Mouse (Mus musculus) ES-Bruce4 (cell line): ENCODE results near the gene Entpd7.

Source experiments
- CTCF ChIP-seq: IDR thresholded peaks from one replicate; pipeline ENCODE4 v1.8.1; 2011; ENCODE audit warnings: low read depth, low read length
- POLR2A ChIP-seq: IDR thresholded peaks from one replicate; pipeline ENCODE4 v1.8.1; 2011; ENCODE audit warnings: low read length; ENCODE audit not compliant: insufficient read depth

DNA sequence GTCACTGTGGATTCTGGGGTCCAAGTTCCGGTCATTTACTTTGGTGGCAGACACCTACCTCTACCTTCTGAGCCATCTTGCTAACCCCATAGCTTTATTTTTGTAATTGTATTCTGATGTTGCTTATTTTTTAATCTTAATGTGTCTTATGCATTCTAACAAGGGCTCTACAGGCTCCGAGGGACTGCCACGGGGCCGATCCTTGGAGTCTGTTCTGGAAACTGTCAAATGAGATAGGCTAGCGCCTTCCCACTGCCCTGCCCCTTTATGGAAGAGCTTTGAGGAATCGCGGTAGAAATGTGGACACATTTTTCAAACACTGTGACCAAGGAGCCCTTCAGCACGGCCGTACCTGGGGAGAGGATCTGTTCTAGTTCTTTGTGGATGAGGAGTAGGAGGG, 46.6 kb upstream of the Entpd7 start:
- TF ChIP-seq POLR2A (no peak), CTCF (no peak)
